Mouse (Mus musculus) cerebellum, postnatal 25 days (tissue): Measurements from ENCODE around the gene Slc4a3.

ENCODE experiments used
- DNase-seq, 2 experiments: peaks; one replicate each; pipeline ENCODE4 v3.0.0; 2021; ENCODE audit warnings: mixed read lengths in 2 of 2

Gene Slc4a3

GRCm38 (mm10) chr1:75524679-75525078 is 21.4 kb upstream of the Slc4a3 start:
- no peak for DNase-seq

GRCm38 (mm10) chr1:75530546-75530945 is 15.5 kb upstream of the Slc4a3 start:
- DNase-seq: no peak

- DNase-seq: no peak
Measured at GRCm38 (mm10) chr1:75532280-75533172, 13.5 kb upstream of the Slc4a3 start.

- no peak for DNase-seq
Measured at GRCm38 (mm10) chr1:75533325-75534252, 12.5 kb upstream of the Slc4a3 start.

GRCm38 (mm10) chr1:75537587-75537986 is 8.5 kb upstream of the Slc4a3 start:
- no peak for DNase-seq

- no peak for DNase-seq
Measured at GRCm38 (mm10) chr1:75538597-75539190, 7.4 kb upstream of the Slc4a3 start.

- DNase-seq: no peak
Measured at GRCm38 (mm10) chr1:75541496-75541895, 4.6 kb upstream of the Slc4a3 start.

GRCm38 (mm10) chr1:75544351-75544750 is 1.7 kb upstream of the Slc4a3 start:
- no peak for DNase-seq

GRCm38 (mm10) chr1:75547351-75547750 is 1.3 kb downstream of the Slc4a3 start:
- no peak for DNase-seq

- DNase-seq: no peak
Measured at GRCm38 (mm10) chr1:75548083-75548482, 2.0 kb downstream of the Slc4a3 start.

- no peak for DNase-seq
Measured at GRCm38 (mm10) chr1:75548871-75549270, 2.8 kb downstream of the Slc4a3 start.

GRCm38 (mm10) chr1:75549289-75550279 is 3.5 kb downstream of the Slc4a3 start:
- no peak for DNase-seq

GRCm38 (mm10) chr1:75550586-75550985 is 4.5 kb downstream of the Slc4a3 start:
- peak in 1 of 2 experiments; percentile 33 for DNase-seq

GRCm38 (mm10) chr1:75555680-75556079 is 9.6 kb downstream of the Slc4a3 start:
- DNase-seq: no peak

GRCm38 (mm10) chr1:75556143-75556781 is 10.2 kb downstream of the Slc4a3 start:
- no peak for DNase-seq

- no peak for DNase-seq
Measured at GRCm38 (mm10) chr1:75557041-75557440, 11.0 kb downstream of the Slc4a3 start.

- DNase-seq: peak in 1 of 2 experiments; percentile 35
Measured at GRCm38 (mm10) chr1:75558388-75559178, 12.5 kb downstream of the Slc4a3 start.

- peak; percentile 97 for DNase-seq
Measured at GRCm38 (mm10) chr1:75559212-75559925, 13.3 kb downstream of the Slc4a3 start.

- DNase-seq: peak in 1 of 2 experiments; percentile 12
Measured at GRCm38 (mm10) chr1:75560206-75560913, 14.3 kb downstream of the Slc4a3 start.
